Mouse (Mus musculus): ENCODE data around the gene Ankrd65. TPM values are rescaled to one million over a fixed set of nuclear protein-coding genes. Genes with fewer than 3 reads are reported as not detected.
A peak's percentile ranks its signal among the peaks of the same experiment; 100 is the strongest.

Gene Ankrd65
- polyA plus RNA-seq, 1 experiment from 2014 or later, result not detected

DNA sequence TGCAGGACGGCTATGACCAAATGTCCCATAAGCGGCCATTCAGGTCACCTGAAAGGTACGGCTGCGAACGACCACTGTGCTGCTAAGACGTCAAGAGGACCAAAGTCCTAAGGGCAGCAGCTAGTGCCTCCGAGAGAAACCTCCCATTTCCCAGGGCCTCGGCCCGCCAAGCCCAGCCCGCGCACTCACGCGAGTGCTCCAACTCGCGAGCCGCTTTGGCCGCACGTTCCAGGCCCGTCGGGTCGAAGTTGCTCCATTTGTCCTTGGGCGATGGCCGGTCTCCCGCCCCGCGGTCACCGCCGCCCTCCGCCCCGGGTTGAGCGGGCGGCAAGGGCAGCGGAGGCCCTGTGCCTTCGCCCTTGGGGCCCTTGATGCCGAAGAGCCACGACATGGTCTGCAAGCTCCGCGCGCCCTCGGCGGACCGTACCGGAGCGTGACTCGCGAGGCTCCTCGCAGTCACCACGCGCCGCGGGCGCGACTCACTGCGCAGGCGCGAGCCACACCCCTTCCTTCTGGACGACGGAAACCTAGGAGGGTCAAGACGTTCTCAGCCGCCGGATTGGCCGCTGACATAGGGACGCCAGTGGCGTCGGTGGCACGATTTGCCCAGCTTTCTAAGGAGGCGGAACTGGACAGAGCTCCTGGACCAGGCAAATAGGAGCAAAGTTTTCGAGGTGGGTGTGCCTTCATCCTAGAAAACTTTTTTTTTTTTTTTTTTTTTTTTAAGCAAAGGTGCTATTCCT is 29.5 kb upstream of the Ankrd65 start, which contains the start of gene Atad3a:
Atad3a (minus strand) TSS at position 481 of the 743 bp plus-strand sequence.
- no peaks in the 10 kb centered on the region for H3K9me3 ChIP-seq (ENCODE audit: control insufficient read depth, low read length)

GRCm38 (mm10) chr4:155761356-155762099 is 28.7 kb upstream of the Ankrd65 start:
- H3K27ac ChIP-seq (ENCODE audit: low read length), result no peak overlapping the region
- 2% methylated on average over 28 of the region's 28 CpGs for WGBS
- H3K4me2 ChIP-seq (ENCODE audit: low read length), result peak overlapping the region; percentile 97

More for the DNA sequence above, 29.5 kb upstream of the Ankrd65 start, which contains the start of gene Atad3a:
- peaks cover 20% of the 10 kb centered on the region for H3K4me1 ChIP-seq (replicated peaks; ENCODE audit: control insufficient read depth, insufficient read depth, low read length)
- H3K27ac ChIP-seq (ENCODE audit: low read length), result no peak within 1 kb of the TSS
- peak within 1 kb of the TSS; percentile 97 for H3K4me2 ChIP-seq (ENCODE audit: low read length)
- no peaks in the 10 kb centered on the region for H3K36me3 ChIP-seq (ENCODE audit: control insufficient read depth, insufficient read depth)
- peak within 1 kb of the TSS; percentile 73 for H3K9ac ChIP-seq (replicated peaks; ENCODE audit: low read depth, low read length)
- no peaks in the 10 kb centered on the region for H3K27me3 ChIP-seq (replicated peaks; ENCODE audit: control insufficient read depth, insufficient read depth, low read length)
- under 1% methylated on average over 67 of the region's 68 CpGs for WGBS
- peak; percentile 96 for ATAC-seq
- peak within 1 kb of the TSS; percentile 80 for H3K4me3 ChIP-seq (replicated peaks; ENCODE audit: low read length)

GRCm38 (mm10) chr4:155762357-155762756 is 27.9 kb upstream of the Ankrd65 start:
- no peak overlapping the region for H3K27ac ChIP-seq (ENCODE audit: low read length)

More at GRCm38 (mm10) chr4:155761356-155762099, 28.7 kb upstream of the Ankrd65 start:
- no peaks in the 10 kb centered on the region for H3K9me3 ChIP-seq (ENCODE audit: control insufficient read depth, low read length)
- peak overlapping the region; percentile 80 for H3K4me3 ChIP-seq (replicated peaks; ENCODE audit: low read length)
- H3K36me3 ChIP-seq (ENCODE audit: control insufficient read depth, insufficient read depth), result no peaks in the 10 kb centered on the region
- ATAC-seq, result no peak
- peak overlapping the region; percentile 73 for H3K9ac ChIP-seq (replicated peaks; ENCODE audit: low read depth, low read length)
- peaks cover 20% of the 10 kb centered on the region for H3K4me1 ChIP-seq (replicated peaks; ENCODE audit: control insufficient read depth, insufficient read depth, low read length)
- no peaks in the 10 kb centered on the region for H3K27me3 ChIP-seq (replicated peaks; ENCODE audit: control insufficient read depth, insufficient read depth, low read length)

GRCm38 (mm10) chr4:155769496-155769879 is 20.8 kb upstream of the Ankrd65 start:
- H3K4me2 ChIP-seq (ENCODE audit: low read length), result peak overlapping the region; percentile 63
- H3K27ac ChIP-seq (ENCODE audit: low read length), result no peak overlapping the region
- no peaks in the 10 kb centered on the region for H3K9me3 ChIP-seq (ENCODE audit: control insufficient read depth, low read length)
- ATAC-seq, result no peak
- H3K36me3 ChIP-seq (ENCODE audit: control insufficient read depth, insufficient read depth), result no peaks in the 10 kb centered on the region
- peak overlapping the region; percentile 57 for H3K4me3 ChIP-seq (replicated peaks; ENCODE audit: low read length)
- H3K9ac ChIP-seq (replicated peaks; ENCODE audit: low read depth, low read length), result peak overlapping the region; percentile 86
- WGBS, result 56% methylated on average over 5 of the region's 5 CpGs
- H3K27me3 ChIP-seq (replicated peaks; ENCODE audit: control insufficient read depth, insufficient read depth, low read length), result peaks cover 5% of the 10 kb centered on the region; the same call in 1 of the 2 replicates
- H3K4me1 ChIP-seq (replicated peaks; ENCODE audit: control insufficient read depth, insufficient read depth, low read length), result peaks cover 15% of the 10 kb centered on the region

More at GRCm38 (mm10) chr4:155762357-155762756, 27.9 kb upstream of the Ankrd65 start:
- H3K36me3 ChIP-seq (ENCODE audit: control insufficient read depth, insufficient read depth), result no peaks in the 10 kb centered on the region
- H3K27me3 ChIP-seq (replicated peaks; ENCODE audit: control insufficient read depth, insufficient read depth, low read length), result no peaks in the 10 kb centered on the region
- H3K4me2 ChIP-seq (ENCODE audit: low read length), result no peak overlapping the region
- H3K4me3 ChIP-seq (replicated peaks; ENCODE audit: low read length), result no peak overlapping the region
- H3K4me1 ChIP-seq (replicated peaks; ENCODE audit: control insufficient read depth, insufficient read depth, low read length), result peaks cover 20% of the 10 kb centered on the region
- 98% methylated on average over 3 of the region's 3 CpGs for WGBS
- H3K9ac ChIP-seq (replicated peaks; ENCODE audit: low read depth, low read length), result no peak overlapping the region
- ATAC-seq, result no peak
- no peaks in the 10 kb centered on the region for H3K9me3 ChIP-seq (ENCODE audit: control insufficient read depth, low read length)

DNA sequence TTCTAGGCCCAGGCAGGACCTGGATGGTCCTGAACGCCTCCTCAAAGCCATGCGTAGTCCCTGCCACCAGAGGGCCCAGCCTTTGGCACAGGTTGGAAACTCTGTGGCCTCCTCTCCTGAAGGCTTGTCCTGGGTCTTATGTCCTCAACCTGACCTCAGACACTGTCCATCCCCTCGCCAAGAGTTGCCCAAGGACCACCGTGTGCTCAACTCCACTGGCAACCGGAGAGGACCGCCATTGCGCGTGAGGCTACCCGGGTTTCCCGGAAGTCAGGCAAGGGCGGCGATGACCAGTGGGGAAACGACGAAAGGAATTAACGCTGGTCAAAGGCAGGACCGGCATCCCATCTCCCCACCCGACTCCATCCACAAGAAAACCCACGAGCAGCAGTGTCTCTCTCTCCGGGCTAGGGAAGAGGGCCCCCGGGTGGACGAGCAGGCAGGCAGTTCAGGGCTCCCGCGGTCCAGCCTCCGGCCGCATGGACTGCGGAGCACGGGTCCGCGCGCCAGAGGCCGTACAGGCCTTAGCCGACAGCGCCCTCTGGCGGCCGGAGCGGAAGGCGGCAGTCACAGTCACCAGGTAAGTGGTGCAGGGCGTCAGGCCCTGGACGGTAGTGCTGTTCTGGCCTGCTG is 20.2 kb upstream of the Ankrd65 start:
- Histone ChIP-seq H3K36me3 (ENCODE audit: control insufficient read depth, insufficient read depth) (no peaks in the 10 kb centered on the region), H3K27ac (ENCODE audit: low read length) (no peak overlapping the region), H3K4me3 (replicated peaks; ENCODE audit: low read length) (peak overlapping the region; percentile 57), H3K4me2 (ENCODE audit: low read length) (peak overlapping the region; percentile 63), H3K9ac (replicated peaks; ENCODE audit: low read depth, low read length) (peak overlapping the region; percentile 86), H3K27me3 (replicated peaks; ENCODE audit: control insufficient read depth, insufficient read depth, low read length) (peaks cover 6% of the 10 kb centered on the region), H3K9me3 (ENCODE audit: control insufficient read depth, low read length) (no peaks in the 10 kb centered on the region), H3K4me1 (replicated peaks; ENCODE audit: control insufficient read depth, insufficient read depth, low read length) (peaks cover 20% of the 10 kb centered on the region)
- under 1% methylated on average over 39 of the region's 39 CpGs for WGBS
- ATAC-seq, result peak; percentile 78

GRCm38 (mm10) chr4:155770626-155771025 is 19.6 kb upstream of the Ankrd65 start:
- no peak overlapping the region for H3K27ac ChIP-seq (ENCODE audit: low read length)

DNA sequence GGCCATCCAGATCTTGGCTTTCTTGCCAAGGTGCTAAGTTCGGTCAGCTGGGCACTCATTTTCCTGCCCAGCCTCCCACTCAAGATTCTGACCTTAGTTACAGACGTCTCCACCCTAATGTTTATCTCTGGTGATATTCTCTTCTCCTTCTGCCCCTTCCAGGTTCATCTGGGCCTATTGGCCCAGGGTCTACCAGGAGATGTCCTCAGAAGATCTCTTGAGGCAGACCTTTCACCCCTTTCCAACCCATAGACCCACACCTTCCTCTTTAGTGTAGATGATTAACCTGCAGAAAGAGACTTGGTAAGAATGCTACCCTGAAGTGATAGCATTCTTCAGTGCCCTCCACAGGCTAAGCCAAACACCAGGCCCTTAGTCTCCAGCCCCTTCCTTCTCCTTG is 18.5 kb upstream of the Ankrd65 start:
- Histone ChIP-seq H3K9ac (replicated peaks; ENCODE audit: low read depth, low read length) (no peak overlapping the region), H3K9me3 (ENCODE audit: control insufficient read depth, low read length) (no peaks in the 10 kb centered on the region), H3K4me1 (replicated peaks; ENCODE audit: control insufficient read depth, insufficient read depth, low read length) (peaks cover 29% of the 10 kb centered on the region), H3K4me3 (replicated peaks; ENCODE audit: low read length) (no peak overlapping the region), H3K27ac (ENCODE audit: low read length) (no peak overlapping the region), H3K27me3 (replicated peaks; ENCODE audit: control insufficient read depth, insufficient read depth, low read length) (peaks cover 8% of the 10 kb centered on the region), H3K4me2 (ENCODE audit: low read length) (no peak overlapping the region), H3K36me3 (ENCODE audit: control insufficient read depth, insufficient read depth) (no peaks in the 10 kb centered on the region)
- no peak for ATAC-seq
- WGBS, result 82% methylated on average over 2 of the region's 2 CpGs

More at GRCm38 (mm10) chr4:155770626-155771025, 19.6 kb upstream of the Ankrd65 start:
- peaks cover 8% of the 10 kb centered on the region for H3K27me3 ChIP-seq (replicated peaks; ENCODE audit: control insufficient read depth, insufficient read depth, low read length)
- H3K4me2 ChIP-seq (ENCODE audit: low read length), result peak overlapping the region; percentile 63
- H3K4me1 ChIP-seq (replicated peaks; ENCODE audit: control insufficient read depth, insufficient read depth, low read length), result peaks cover 25% of the 10 kb centered on the region
- H3K4me3 ChIP-seq (replicated peaks; ENCODE audit: low read length), result peak overlapping the region; percentile 57
- peak; percentile 0; the same call in 1 of the 2 replicates for ATAC-seq
- H3K36me3 ChIP-seq (ENCODE audit: control insufficient read depth, insufficient read depth), result no peaks in the 10 kb centered on the region
- H3K9ac ChIP-seq (replicated peaks; ENCODE audit: low read depth, low read length), result peak overlapping the region; percentile 86
- WGBS, result 40% methylated on average over 24 of the region's 24 CpGs
- H3K9me3 ChIP-seq (ENCODE audit: control insufficient read depth, low read length), result no peaks in the 10 kb centered on the region

DNA sequence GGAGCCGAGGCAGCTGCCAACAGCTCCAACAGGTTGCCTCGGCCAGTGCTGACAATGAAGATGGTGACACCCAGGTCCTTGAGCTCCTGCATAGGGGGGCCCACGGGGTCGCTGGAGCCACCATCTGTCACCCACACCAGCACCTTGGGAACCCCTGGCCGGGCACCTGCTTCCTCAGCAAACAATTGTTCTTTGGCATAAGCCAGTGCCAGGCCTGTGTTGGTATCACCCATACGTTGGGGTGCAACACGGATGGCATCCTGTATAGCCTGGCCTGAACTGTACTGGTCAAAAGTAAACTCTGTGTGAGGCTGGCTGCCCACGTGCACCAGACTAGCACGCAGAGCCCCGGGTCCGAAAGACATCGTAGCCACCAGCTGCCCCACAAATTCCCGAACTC is 17.5 kb upstream of the Ankrd65 start:
- no peak overlapping the region; the same call in 1 of the 2 replicates for H3K4me3 ChIP-seq (replicated peaks; ENCODE audit: low read length)
- peaks cover 8% of the 10 kb centered on the region for H3K27me3 ChIP-seq (replicated peaks; ENCODE audit: control insufficient read depth, insufficient read depth, low read length)
- ATAC-seq, result no peak
- H3K9me3 ChIP-seq (ENCODE audit: control insufficient read depth, low read length), result no peaks in the 10 kb centered on the region
- no peak overlapping the region for H3K9ac ChIP-seq (replicated peaks; ENCODE audit: low read depth, low read length)
- peaks cover 29% of the 10 kb centered on the region for H3K4me1 ChIP-seq (replicated peaks; ENCODE audit: control insufficient read depth, insufficient read depth, low read length)
- 90% methylated on average over 13 of the region's 13 CpGs for WGBS
- no peak overlapping the region for H3K27ac ChIP-seq (ENCODE audit: low read length)
- H3K36me3 ChIP-seq (ENCODE audit: control insufficient read depth, insufficient read depth), result no peaks in the 10 kb centered on the region
- no peak overlapping the region for H3K4me2 ChIP-seq (ENCODE audit: low read length)
